In the genomic region with DNA sequence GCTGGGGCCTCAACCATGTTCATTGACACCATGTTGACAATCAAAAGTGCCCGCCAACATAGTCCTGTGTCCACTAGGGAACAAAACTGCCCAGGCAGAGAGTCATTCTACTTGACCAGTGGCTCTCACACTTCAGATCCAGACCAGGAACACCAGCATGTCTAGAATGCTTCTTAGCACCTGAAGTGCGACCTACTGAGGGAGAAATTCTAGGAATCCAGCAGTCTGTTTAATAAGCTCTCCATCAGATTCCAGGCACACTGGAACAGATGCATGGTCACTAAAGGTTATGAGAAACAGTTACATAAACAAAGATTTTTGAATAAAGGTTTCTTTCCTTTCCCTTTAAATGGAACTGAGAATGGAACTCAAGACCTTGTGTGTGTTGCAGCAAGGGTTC, we compare ENCODE assay signal across 25 mouse cellular contexts.
"Had no signal": no experiment of that assay in that cellular context is flagged by ENCODE, and none has a peak within 500 bp of the region (broad histone marks: within the 10 kb centered on the region; RNA-seq: fewer than 3 reads in every experiment).

No protein-coding gene starts in this region.

- H3K4me3 ChIP-seq: gastrocnemius, adult 2 months; heart, adult 2 months; heart, embryonic 12.5 days; hindbrain, embryonic 10.5 days; hindbrain, embryonic 12.5 days; intestine, embryonic 15.5 days; layer of hippocampus, adult 2 months; left cerebral cortex, adult 2 months; limb, embryonic 10.5 days; limb, embryonic 12.5 days had no signal

- H3K4me2 ChIP-seq: heart, embryonic 12.5 days; hindbrain, embryonic 12.5 days; hindbrain, embryonic 14.5 days; intestine, embryonic 15.5 days; limb, embryonic 12.5 days had no signal

- H3K27ac ChIP-seq: gastrocnemius, adult 2 months; heart, adult 2 months; hindbrain, embryonic 10.5 days; hindbrain, embryonic 12.5 days; hindbrain, embryonic 14.5 days; intestine, embryonic 15.5 days; layer of hippocampus, adult 2 months; left cerebral cortex, adult 2 months; limb, embryonic 10.5 days; limb, embryonic 12.5 days had no signal

- H3K27me3 ChIP-seq: heart, embryonic 12.5 days; hindbrain, embryonic 12.5 days; intestine, embryonic 15.5 days; limb, embryonic 12.5 days had no signal

- H3K36me3 ChIP-seq: heart, embryonic 12.5 days; hindbrain, embryonic 10.5 days; hindbrain, embryonic 12.5 days; intestine, embryonic 15.5 days; limb, embryonic 10.5 days; limb, embryonic 12.5 days had no signal

- H3K9ac ChIP-seq: forebrain, postnatal 0 days; heart, embryonic 12.5 days; hindbrain, embryonic 12.5 days; hindbrain, embryonic 14.5 days; intestine, embryonic 15.5 days; limb, embryonic 12.5 days had no signal

- H3K9me3 ChIP-seq: heart, embryonic 12.5 days; hindbrain, embryonic 10.5 days; hindbrain, embryonic 12.5 days; intestine, embryonic 15.5 days; limb, embryonic 10.5 days; limb, embryonic 12.5 days had no signal

- H3K4me1 ChIP-seq: heart, embryonic 12.5 days; hindbrain, embryonic 12.5 days; intestine, embryonic 15.5 days; limb, embryonic 10.5 days; limb, embryonic 12.5 days had no signal

- DNase-seq: forebrain, postnatal 0 days; gastrocnemius, adult 2 months; gastrocnemius, postnatal 10 days; gastrocnemius, postnatal 25 days; heart, adult 2 months; heart, postnatal 10 days; heart, postnatal 36 days; kidney, adult 18-20 months; kidney, adult 8-10 months; kidney, postnatal 10 days; kidney, postnatal 25 days; kidney, postnatal 4 days; liver had no signal

- ATAC-seq: forebrain, postnatal 0 days; hindbrain, embryonic 16.5 days; inflammation-experienced regulatory T-cells, adult 6 months; intestine, embryonic 15.5 days; intestine, postnatal 0 days had no signal
